Mouse (Mus musculus) ES-E14 (cell line): ENCODE results near the gene Il17f. TPM values are rescaled to one million over a fixed set of nuclear protein-coding genes. Genes with fewer than 3 reads are reported as not detected.
"Not testable (repeated sequence)": the region's sequence is repeated elsewhere in the genome, so short reads cannot be mapped to it uniquely, and the experiment has no call there.

ENCODE experiments used
- DNase-seq: peaks from one replicate; pipeline ENCODE4 v3.0.0-alpha.2; 2013; ENCODE audit warnings: low read depth, low spot score
- H3K27ac ChIP-seq: 2 replicates; pipeline ENCODE4 v1.5.1; 2012; ENCODE audit warnings: low read depth, mild to moderate bottlenecking, low read length, moderate library complexity, mixed read lengths; ENCODE audit not compliant: poor library complexity, insufficient read depth, severe bottlenecking
- H3K36me3 ChIP-seq: 2 replicates; pipeline ENCODE4 v1.6.1; 2012; ENCODE audit warnings: mild to moderate bottlenecking, low read length, moderate library complexity, mixed read lengths; ENCODE audit not compliant: control insufficient read depth, poor library complexity, insufficient read depth, severe bottlenecking
- H3K4me1 ChIP-seq, 2 experiments: fragments of 150-350 bp in 1 of 2; sonication (generic) in 1 of 2; 2 replicates each; pipeline ENCODE4 v1.6.1; 2012; ENCODE audit warnings: low read length in 2 of 2, mild to moderate bottlenecking in 1 of 2, mixed read lengths in 1 of 2; ENCODE audit not compliant: control insufficient read depth in 2 of 2, insufficient read depth in 2 of 2, poor library complexity in 1 of 2
- H3K4me3 ChIP-seq, 2 experiments: fragments of 150-350 bp in 1 of 2; sonication (generic) in 1 of 2; 2 replicates each; pipeline ENCODE4 v1.5.1; 2012; ENCODE audit warnings: low read length in 2 of 2, low read depth in 1 of 2, mild to moderate bottlenecking in 1 of 2, mixed read lengths in 1 of 2; ENCODE audit not compliant: insufficient read depth in 1 of 2, poor library complexity in 1 of 2, severe bottlenecking in 1 of 2
- H3K9ac ChIP-seq: 2 replicates; pipeline ENCODE4 v1.6.1; 2012; ENCODE audit warnings: low read depth, mild to moderate bottlenecking, low read length, mixed read lengths; ENCODE audit not compliant: poor library complexity, insufficient read depth, severe bottlenecking
- H3K9me3 ChIP-seq: fragments of 150-350 bp; sonication (generic); 2 replicates; pipeline ENCODE4 v1.6.1; 2012; ENCODE audit warnings: low read depth, mild to moderate bottlenecking, low read length; ENCODE audit not compliant: control insufficient read depth, insufficient read depth
- CHD2 ChIP-seq: IDR thresholded peaks from 2 replicates; pipeline ENCODE4 v1.6.1; 2014; ENCODE audit warnings: mild to moderate bottlenecking, low read depth, low read length, inconsistent platforms
- HCFC1 ChIP-seq: IDR thresholded peaks from 2 replicates; pipeline ENCODE4 v1.6.1; 2012; ENCODE audit warnings: low read length, inconsistent platforms, borderline replicate concordance; ENCODE audit not compliant: insufficient read depth
- MAFK ChIP-seq: IDR thresholded peaks from 2 replicates; pipeline ENCODE4 v1.6.1; 2014; ENCODE audit warnings: mild to moderate bottlenecking, low read depth, low read length, inconsistent platforms; ENCODE audit not compliant: insufficient read depth
- ZC3H11A ChIP-seq: IDR thresholded peaks from 2 replicates; pipeline ENCODE4 v1.6.1; 2012; ENCODE audit warnings: low read depth, mild to moderate bottlenecking, inconsistent platforms, low read length, borderline replicate concordance
- ZNF384 ChIP-seq: IDR thresholded peaks from 2 replicates; pipeline ENCODE4 v1.6.1; 2012; ENCODE audit warnings: low read depth, low read length, inconsistent platforms
- in situ Hi-C, 2 experiments: fragments of 600-800 bp; cut with MboI; formaldehyde crosslinking; loops; one replicate each; pipeline ENCODE4 v1.15.1; 2025; ENCODE audit warnings: low sequenced_read_pairs in 2 of 2, inconsistent platforms in 1 of 2; ENCODE audit not compliant: unreplicated experiment in 2 of 2
- total RNA-seq: library from RNA; depleted of rRNA; stranded (reverse); fragments of 300-350 nt; gene quantifications from 2 replicates; pipeline ENCODE4 v1.2.3, GENCODE M21; 2012; rRNA removed

The Il17f gene
- total RNA-seq: 0.58 and 1.0 TPM in 2 replicates

GRCm38 (mm10) chr1:20790517-20790916 is at the start of gene Il17f:
Gene Il17f (minus strand): TSS chr1:20790617.
- H3K4me1 ChIP-seq, DNase-seq, H3K4me3 ChIP-seq, H3K36me3 ChIP-seq, in situ Hi-C loops, H3K9me3 ChIP-seq, H3K27ac ChIP-seq, H3K9ac ChIP-seq: not testable (repeated sequence)

- in situ Hi-C loops: no loop called here
These were observed 49.5 kb upstream of the Il17f start for GRCm38 (mm10) chr1:20839911-20840310.

DNA sequence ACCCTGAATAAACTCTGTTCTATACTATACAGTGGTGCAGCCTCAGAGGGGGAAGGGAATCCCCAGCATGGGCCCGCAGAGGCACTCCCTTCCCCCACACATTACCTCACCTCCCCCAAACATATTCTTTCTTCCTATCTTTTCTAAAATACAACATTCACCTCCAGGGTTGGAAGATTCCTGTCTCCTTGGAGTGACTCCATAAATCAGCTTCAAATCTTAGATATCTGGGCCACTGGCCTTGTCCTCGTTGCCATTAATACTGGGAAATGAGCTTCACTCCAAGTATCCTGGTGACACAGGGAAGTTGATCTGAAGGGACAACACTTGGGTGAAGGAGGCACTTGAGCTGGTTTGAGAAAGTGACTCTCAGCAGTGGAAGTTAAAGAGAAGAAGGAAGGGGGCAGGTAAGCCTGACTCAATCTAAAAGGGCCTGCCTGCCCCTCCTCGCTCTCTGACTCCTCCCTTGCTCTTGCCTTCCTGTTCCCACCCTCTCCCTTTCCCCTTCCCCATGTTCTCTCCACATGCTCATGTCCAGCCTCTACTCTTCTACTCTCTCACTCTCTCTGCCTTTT is 46.2 kb upstream of the Il17f start:
- TF ChIP-seq ZNF384: no peak
- TF ChIP-seq CHD2: no peak
- no peak for TF ChIP-seq ZC3H11A
- no peak for TF ChIP-seq HCFC1
- TF ChIP-seq MAFK: no peak
- in situ Hi-C loops: no loop called here
- DNase-seq: no peak
- no peak overlapping the region for H3K9ac ChIP-seq
- H3K36me3 ChIP-seq: no peaks in the 10 kb centered on the region
- no peaks in the 10 kb centered on the region for H3K4me1 ChIP-seq
- H3K27ac ChIP-seq: no peak overlapping the region
- no peaks in the 10 kb centered on the region for H3K9me3 ChIP-seq
- no peak overlapping the region for H3K4me3 ChIP-seq

More at GRCm38 (mm10) chr1:20839911-20840310, 49.5 kb upstream of the Il17f start:
- Histone ChIP-seq H3K4me3 (no peak overlapping the region), H3K9me3 (no peaks in the 10 kb centered on the region), H3K9ac (no peak overlapping the region), H3K36me3 (no peaks in the 10 kb centered on the region), H3K4me1 (no peaks in the 10 kb centered on the region), H3K27ac (no peak overlapping the region)
- TF ChIP-seq ZC3H11A (no peak), MAFK (no peak), CHD2 (no peak)
- DNase-seq: no peak

DNA sequence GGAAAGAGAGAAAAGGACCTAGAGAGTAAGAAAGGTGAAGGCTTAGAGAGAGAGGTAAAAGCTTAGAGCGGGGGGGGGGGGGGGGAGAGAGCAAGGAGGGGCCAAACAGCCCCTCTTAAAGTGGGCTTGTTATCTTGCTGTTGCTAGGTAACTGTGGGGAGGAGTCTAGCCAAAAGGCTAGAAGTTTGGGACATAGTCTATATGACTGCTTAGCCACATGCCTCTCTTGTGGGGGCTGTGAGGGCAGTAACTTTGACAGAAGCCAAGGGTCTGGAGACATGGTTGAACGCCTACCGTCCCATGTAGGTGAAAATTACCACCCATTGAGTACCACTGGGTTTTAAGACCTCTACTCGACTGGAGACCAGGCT is 42.7 kb upstream of the Il17f start:
- TF ChIP-seq ZC3H11A (no peak), MAFK (no peak), ZNF384 (no peak), CHD2 (no peak), HCFC1 (no peak)
- no peaks in the 10 kb centered on the region for H3K9me3 ChIP-seq
- DNase-seq: no peak
- in situ Hi-C loops: no loop called here
- H3K9ac ChIP-seq: no peak overlapping the region
- H3K4me1 ChIP-seq: no peaks in the 10 kb centered on the region
- no peak overlapping the region for H3K27ac ChIP-seq
- no peaks in the 10 kb centered on the region for H3K36me3 ChIP-seq
- H3K4me3 ChIP-seq: no peak overlapping the region

DNA sequence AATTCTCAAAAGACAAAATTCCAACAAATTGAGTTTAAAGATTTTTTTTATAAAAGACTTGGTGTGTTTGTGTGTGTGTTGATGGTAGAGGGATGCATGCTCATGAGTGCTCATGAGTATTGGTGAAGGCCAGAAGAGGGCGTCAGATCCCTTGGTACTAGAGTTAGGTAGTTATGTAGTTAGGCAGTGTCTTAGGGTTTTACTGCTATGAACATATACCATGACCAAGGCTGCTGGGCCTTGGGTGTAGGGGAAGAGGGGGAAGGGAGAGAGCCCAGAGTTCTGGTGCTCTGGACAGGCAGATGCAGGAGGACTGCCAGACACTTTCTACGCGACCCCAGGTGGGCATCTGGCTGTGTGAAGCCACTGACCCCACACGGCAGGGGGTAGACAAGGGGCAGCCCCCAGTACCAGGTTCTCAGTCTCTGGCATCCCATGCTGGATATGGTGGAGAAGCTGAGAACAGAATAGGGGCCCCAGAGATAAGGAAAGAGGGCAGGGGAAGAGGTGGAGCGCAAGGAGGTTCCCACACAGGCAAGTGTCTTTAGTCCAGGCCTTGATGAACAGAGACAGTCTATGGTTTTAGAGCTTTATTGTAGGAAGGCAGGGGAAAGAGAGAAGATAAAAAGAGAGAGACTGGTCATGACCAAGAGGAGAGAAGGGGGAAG is 42.2 kb upstream of the Il17f start:
- no peak for DNase-seq
- H3K9ac ChIP-seq: no peak overlapping the region
- no peaks in the 10 kb centered on the region for H3K4me1 ChIP-seq
- no peaks in the 10 kb centered on the region for H3K36me3 ChIP-seq
- TF ChIP-seq ZNF384 (no peak), HCFC1 (no peak), ZC3H11A (no peak), CHD2 (no peak), MAFK (no peak)
- no peak overlapping the region for H3K27ac ChIP-seq
- H3K4me3 ChIP-seq: no peak overlapping the region
- in situ Hi-C loops: no loop called here
- H3K9me3 ChIP-seq: no peaks in the 10 kb centered on the region
